Mouse (Mus musculus): Measurements from ENCODE around the gene Styx.
"Not testable (repeated sequence)": the region's sequence is repeated elsewhere in the genome, so short reads cannot be mapped to it uniquely, and the experiment has no call there.

The Styx gene

DNA sequence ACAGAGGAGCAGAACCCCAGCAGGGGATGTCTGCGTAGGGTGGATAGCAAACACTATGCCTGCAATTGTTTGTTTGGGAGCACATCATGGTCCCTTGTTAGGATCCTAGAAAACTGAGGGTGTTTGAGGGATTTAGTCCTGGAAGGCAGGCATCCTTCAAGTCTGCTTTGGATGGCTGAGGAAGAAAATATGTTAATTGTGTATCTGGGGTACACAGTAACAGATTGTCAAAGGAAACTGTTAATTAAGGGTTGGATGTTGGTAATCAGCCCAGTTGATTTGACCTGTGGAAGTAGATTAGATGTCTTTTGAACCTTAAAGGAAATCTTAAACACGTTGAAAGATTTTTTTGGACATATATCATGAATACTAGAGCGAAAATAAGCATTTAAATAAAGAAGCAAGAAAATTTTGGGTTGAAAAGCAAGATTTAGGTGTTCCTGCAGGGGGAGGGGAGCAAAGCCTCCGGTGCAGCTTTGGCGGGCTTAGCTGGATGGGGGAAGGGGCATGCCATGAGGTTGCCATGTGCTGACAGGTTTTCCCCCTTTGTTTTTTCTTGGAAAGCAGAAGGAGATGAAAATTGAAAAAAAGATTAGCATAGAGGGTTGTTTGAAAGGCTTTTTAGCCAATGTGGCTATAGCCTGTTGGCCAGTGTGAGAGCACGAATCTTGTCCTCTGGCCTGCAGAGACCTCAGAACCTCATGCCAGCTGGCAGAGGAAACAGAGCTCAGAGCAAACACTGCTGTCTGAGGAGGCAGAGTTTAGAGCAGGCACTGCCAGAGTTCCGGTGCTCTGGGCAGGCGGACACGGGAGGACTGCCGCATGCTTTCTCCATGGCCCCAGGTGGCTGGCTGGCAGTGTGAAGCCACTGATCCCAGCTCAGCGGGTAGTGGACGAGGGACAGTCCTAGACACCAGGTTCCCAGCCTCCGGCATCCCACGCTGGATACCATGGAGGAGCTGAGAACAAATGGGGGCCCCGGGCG lies 13.6 kb downstream of the Styx start:
- DNase-seq (ENCODE audit: low read depth, low spot score), result no peak

DNA sequence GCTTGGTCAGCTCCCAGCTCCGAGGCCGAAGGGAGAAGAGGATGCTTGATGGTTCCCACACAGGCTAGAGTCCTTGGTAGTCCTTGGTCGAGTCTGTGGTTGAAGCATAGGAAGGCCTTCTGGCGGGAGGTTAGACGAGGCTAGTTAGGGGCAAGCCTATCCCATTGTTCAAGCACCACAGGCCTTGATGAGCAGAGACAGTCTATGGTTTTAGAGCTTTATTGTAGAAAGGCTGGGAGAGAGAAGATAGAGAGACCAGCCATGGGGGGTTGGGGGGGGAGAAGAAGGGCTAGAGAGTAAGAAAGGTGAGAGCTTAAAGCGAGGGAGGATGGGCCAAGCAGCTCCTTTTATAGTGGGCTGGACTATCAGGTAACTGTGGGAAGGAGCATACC lies 14.3 kb downstream of the Styx start:
- no peak for DNase-seq (ENCODE audit: low read depth, low spot score)

DNA sequence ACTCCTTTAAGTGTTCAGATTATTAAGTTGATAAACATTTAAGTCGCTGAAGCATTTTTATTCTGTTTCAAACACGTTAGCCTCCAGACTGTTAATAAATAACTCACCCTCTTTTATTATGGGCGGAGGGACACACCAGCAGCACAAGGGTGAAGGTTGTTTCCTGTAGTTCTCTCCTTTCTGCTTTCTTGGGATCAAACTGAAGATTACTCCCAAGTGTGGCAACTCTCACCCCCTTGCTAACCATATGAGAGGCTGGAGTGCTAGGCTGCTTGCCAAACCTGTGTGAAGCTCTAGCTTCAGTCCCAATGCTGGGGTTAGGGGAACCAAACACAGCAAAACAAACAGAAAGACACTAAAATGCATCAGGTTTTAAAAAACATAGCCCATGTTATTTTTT lies 27.9 kb downstream of the Styx start:
- no peak for DNase-seq (ENCODE audit: low read depth, low spot score)

DNA sequence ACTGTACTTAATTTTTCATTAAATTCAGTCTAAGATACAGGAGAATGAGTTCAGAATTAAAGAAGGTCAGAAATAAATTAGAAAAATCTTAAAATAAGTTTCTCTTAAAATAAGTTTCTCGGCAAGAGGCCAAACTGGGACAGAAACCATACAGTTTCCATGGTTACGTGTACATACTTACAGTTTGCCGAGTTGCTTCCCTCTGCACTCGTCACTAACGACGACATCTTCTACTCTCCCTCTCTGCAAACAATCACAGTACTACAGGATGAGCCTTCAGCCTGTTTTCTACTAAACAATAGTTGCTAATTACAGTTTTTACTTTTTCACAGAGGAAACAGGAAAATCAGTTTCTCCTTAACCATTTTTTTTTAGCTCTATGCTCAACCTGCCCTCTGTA lies 29.9 kb downstream of the Styx start:
- DNase-seq (ENCODE audit: low read depth, low spot score), result no peak

DNA sequence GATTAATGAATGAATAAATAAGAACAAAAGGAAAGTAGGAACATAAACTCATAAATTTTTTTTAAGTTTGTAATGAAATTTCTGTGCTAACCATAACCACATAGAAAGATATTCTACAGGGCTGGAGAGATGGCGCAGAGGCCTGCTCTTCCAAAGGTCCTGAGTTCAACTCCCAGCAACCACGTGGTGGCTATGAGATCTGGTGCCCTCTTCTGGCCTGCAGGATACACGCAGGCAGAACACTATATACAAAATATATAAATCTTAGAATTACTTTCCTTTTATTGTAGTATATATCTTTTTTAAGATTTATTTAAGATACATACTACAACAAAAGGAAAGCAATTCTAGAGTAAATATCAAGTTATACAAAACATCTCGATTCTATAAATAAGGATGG lies 32.0 kb downstream of the Styx start:
- DNase-seq (ENCODE audit: low read depth, low spot score), result no peak

DNA sequence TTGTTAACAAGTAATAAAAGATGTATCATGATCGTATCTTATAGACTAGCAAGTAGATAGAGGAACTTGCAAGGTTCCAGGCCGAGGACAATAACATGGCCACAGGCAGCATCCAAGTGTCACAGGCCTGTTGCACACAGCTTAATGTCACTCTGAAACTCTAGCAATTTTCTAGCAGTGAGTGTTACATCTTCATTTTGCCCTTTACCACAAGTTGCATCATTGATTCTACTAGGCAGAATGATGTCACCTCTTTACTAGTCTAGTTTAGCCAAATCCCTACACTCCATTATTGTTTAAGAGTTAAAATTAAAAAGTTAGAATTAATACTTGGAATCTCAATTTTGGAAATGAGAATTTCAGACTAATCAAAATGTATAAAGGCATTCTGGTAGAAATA lies 34.7 kb downstream of the Styx start:
- DNase-seq (ENCODE audit: low read depth, low spot score), result no peak

DNA sequence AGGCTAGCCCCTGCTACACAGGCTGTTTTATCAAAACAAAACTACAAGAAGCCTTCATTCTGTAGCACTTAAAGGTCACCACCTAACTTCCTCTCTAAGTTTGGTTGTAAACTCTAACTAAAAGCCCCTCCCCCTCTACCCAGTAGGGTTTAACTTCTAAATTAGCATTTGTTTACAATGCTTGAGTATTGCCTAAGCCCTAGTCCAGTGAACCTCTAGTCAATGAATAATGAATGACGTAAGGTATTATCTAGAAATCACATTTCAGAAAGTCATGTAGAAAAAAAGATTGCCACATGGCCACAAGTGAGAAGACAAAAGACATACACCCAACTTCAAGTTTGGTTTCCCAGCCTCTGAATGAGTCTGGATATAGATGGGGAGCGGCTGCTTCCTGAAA lies 36.6 kb downstream of the Styx start:
- DNase-seq (ENCODE audit: low read depth, low spot score), result no peak

DNA sequence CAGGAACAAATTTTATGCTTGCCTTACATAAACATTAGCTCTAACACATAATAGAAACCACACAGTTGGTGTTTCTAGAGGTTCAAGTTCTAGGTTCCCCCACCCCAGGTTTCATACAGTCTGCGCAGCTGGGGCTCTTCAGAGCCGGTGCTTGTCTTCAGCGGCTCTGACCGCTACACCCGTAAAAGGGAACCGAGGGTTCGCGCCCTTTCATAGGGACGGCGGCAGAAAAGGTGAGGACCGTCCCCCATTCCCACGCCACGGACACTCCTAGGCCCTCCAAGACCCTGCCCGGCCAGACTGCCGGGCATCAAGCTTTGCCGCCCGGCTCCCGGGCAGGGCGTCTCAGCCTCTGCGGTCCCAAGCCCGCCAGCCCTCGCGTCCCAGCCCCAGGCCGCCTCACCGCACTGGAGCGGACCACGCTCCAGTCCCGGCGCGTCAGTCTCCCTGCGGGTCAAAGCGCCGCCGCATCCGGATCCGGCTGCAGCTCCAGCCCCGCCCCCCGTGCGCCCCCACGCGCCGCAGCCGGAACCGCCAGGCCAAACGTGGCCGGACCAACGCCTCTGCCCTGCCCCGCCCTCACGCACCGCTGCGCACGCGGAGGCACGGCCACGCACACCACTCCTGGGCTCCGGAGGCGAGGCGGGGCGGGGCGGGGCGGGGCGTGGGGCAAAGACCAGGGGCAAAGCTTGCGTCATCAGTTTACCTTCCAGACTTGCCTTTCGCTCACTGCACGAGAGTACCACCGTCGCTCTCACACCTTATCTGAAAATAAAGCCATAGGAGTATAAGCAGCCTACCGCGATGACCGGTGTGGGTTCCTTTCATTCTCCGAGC lies 37.7 kb downstream of the Styx start:
- peak; percentile 82 for DNase-seq (ENCODE audit: low read depth, low spot score)

DNA sequence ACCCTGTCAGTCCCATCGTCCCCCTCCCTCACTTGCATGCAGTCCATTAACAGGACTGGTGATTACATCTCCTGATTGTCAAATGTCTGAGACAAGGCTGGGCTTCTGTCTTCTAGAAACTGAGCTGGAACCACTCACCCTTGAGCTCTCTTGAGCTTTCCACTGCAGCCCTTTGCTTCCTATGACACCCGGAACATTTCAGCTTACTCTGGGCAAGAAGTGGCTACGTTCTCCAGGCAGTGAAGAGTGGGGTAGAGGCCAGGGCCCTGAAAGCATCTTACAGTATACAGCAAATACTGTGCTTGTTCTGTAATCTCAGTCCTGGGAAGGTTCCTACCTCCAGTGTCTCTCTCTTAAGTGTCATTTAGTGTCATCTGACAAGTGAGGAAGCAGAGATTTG lies 38.3 kb downstream of the Styx start:
- DNase-seq (ENCODE audit: low read depth, low spot score), result no peak

DNA sequence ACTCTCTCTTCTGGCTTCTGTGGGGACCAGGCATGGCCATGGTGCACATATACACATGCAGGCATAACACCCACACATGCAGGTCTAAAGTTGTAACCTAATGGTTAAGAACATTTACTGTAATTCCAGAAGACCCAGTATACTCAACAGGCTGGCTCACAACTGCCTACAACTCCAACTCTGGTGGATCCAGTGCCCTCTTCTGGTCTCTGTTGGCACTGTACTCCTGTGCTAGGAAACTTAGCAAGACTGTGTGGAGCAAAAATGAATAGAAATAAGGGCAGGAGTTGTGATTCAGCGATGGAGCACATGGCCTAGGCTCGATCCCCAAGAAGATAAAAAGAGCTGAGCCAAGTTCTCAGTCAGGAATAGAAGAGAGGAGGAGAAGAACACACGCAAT lies 48.9 kb downstream of the Styx start:
- no peak for DNase-seq (ENCODE audit: low read depth, low spot score)

DNA sequence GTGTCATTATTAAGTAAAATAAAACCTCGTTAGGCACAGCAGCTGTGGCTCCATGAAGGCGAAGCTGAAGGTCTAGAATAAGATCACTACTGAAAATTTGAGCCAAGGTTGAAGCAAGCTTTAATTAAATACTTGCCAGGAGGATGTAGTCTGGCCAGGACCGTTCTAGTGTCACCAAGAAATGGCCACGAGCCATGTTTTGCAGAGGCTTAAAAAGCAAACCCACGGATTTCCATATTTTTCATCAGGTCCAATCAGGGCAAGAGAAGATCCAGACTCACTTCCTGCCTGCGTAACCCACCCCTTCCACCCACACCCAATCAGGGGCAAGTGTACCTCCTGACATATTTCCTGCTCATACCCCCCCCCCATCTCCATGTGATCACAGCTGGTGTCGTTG lies 52.8 kb downstream of the Styx start:
- DNase-seq (ENCODE audit: low read depth, low spot score), result no peak

DNA sequence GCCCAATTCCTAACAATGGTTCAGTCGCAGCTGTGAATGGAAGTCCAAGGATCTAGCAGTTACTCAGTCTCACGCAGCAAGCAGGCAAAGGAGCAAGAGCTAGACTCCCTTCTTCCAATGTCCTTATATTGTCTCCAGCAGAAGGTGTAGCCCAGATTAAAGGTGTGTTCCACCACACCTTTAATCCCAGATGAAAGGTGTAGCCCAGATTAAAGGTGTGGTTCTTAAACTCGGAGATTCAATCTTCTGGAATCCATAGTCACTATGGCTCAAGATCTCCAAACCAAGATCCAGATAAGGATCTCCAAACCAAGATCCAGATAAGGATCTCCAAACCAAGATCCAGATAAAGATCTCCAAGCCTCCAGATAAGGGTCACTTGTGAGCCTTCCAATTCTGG lies 53.9 kb downstream of the Styx start, which contains the start of gene Gnpnat1:
Gnpnat1 (minus strand) TSS at position 101 of the 400 bp plus-strand sequence.
- not testable (repeated sequence) for DNase-seq (ENCODE audit: low read depth, low spot score)

DNA sequence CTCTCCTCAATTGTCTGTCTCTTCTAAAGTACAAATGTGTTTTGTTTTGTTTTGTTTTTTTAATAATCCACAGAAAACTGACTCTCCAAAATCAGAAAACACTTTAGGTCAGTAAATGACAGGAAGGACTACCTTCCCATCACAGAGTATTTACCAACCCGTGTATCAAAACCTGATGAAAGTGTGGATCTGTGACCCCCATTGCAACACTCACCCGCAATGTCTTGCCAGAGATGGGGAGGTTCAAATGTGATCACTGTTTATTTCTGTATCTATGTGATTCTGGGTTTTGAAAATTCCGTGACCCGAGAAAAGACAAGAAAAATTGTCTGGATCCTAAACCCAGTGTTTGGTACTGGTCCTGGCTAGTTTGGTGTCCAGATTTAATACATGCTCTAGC lies 65.4 kb downstream of the Styx start:
- no peak for DNase-seq (ENCODE audit: low read depth, low spot score)

DNA sequence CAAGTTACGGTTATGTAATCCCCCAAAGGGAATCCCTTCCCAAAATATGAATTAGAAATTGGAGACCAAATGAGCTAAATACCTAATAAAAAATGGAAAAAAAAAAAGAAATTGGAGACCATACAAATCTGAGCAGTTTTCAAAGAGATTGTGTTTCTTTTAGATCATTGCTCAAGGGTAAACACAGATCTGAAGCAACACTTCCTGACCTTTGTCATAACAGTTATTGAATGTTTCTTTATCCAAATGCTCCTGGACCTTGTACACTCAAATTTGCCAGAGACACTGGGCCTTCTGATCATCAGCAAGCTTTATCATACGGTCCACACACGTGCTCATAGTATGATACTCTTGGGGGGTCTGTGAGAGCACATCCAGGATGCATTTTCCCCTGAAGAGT lies 67.7 kb downstream of the Styx start:
- no peak for DNase-seq (ENCODE audit: low read depth, low spot score)

DNA sequence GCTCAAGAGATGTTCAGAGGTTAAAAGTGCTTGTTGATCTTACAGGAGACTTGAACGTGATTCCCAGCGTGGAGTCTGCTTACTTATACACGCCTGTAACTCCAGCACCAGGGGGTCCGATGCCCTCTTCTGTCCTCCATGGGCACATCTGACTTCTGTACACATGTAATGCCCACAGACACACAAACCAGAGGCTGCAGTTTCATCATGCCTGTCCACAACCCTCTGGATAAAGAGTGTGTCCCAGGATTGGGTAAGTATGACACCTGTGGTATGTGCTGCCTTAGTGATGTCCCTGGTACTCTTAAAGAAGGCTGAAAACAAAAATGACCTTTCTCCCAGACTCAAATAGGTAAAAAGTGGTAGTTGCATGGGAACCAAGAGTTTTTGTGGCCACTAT lies 68.4 kb downstream of the Styx start:
- no peak for DNase-seq (ENCODE audit: low read depth, low spot score)

DNA sequence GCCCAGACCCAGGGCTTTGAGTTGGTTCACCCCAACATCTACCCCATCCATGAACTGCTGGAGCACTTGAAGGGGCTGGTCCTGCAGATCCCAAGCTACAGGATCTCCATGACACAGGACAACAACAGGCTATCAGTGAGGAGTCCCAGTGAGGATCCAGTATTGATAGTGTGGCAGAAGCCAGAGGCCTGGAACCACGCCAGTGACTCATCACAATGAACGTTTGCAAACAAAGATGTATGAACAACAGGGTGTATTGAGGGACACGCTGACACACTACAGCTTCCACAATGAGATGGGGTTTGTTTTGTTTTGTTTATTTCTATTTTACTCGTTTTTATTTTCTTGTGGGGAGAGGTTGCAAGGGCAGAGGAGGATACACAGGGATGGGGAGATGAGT lies 71.5 kb downstream of the Styx start:
- no peak for DNase-seq (ENCODE audit: low read depth, low spot score)

DNA sequence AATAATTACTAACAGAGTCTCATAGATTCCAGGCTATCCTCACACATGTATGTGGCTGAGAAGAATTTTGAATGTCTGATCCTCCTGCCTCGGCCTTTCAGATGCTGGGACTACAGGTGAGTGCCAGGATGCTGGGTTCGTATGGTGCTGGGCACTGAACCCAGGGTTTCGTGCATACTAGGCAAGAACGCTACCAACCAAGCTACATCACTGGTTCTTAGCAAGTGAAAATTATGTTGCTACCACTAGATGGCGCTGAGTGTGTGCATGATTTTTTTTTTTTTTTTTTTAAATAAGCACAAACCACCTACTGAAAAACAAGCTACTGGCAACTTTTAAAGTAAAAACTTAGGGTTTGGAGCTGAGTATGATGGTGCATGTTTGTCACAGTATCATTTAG lies 72.3 kb downstream of the Styx start:
- DNase-seq (ENCODE audit: low read depth, low spot score), result no peak

DNA sequence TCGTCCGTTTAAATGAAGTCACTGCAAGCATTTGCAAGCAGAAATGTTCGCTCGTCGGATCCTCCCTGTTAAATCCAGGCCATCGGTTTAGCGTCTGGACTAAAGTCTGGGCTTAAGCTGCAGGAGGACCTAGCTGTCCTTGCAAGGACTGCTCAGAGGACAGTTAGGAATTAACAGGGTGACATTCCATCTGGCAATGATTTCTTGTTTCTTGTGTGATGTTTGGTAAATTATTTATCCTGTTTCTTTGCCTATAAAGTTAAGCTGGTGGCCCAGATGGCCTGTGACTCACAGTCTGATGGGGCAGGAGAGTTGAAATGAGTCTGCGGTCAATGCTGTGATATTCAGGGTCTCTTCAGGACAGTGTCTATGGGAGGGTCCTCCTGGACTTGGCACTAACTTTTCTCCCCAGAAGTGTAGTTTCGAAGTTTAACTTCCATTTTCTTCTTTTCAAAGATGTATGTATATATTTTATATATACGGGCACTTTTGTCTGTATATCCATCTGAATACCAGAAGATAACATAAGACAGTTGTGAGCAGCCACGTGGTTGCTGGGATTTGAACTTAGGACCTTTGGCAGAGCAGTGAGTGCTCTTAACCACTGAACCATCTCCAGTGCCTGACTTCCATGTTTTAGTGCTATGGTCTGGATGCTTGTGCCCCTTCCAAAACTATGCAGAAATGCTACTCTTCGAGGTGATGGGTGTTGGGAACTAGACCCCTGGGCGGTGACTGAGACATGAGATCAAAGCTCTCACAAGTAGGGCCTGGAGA lies 79.4 kb downstream of the Styx start:
- no peak for DNase-seq (ENCODE audit: low read depth, low spot score)

DNA sequence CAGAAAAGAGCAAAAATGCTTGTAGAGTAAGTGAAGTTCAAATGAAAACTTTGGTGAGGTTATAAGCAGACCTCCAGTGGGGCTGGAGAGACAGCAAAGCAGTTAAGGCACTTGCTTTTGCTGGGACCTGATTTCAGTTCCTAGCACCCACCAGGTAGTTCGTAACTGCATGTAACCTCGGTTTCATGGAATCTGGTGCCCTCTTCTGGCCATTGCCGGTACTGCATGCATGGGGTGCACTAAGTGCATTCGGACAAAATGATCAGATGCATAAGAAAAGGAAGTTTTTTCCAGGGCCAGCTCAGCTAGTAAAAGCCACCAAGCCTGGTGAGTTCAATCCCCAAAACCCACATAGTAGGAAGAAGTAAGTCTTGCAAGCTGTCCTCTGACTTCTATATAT lies 81.1 kb downstream of the Styx start:
- no peak for DNase-seq (ENCODE audit: low read depth, low spot score)

DNA sequence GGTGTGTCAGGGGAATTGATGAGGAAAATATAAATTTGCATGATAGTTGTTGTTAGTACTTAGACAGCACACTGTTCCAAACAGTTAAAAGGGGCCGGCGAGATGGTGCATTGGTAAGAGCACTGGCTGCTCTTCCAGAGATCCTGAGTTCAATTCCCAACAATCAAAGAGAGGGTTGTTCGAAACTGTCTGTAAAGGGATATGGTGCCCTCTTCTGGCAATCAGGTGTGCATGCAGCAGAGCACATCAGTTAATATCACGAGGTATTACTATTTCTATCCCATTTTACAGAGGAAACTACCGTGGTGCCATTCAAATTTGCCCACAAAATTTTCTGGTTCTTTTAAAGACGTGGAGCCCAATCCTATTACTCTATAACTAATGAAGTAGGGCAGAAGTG lies 83.3 kb downstream of the Styx start:
- no peak for DNase-seq (ENCODE audit: low read depth, low spot score)

DNA sequence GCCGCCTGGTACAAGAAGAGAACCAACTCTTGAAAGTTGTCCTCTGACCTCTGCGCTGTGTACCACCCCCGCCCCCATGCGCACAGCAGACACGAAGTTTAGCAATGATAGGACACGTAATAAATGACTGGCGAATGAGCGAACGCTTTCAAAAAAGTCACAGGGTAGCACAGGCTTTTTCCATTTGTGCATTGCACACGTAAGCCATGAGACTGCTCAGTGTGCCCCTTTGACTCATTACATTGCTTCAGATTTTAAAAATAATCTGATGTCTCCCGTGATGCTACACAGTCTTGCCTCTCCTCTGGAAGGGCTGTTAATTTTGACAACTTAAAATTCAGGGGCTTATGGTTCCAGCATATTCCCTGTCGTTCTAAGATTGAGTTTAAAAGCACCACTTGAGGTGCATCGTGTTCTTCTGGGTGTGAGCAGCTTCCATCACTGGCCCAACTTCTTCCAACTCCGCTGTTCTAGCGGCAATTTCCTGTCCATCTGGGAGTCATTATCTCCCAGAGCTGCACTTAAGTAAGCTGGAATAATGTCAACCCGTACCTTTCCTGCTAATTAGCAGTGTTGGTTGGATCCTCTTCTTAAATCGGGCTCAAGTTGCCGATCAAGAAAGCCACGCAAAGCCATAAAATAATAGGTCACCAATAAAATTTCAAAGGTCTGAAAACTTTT lies 87.5 kb downstream of the Styx start:
- DNase-seq (ENCODE audit: low read depth, low spot score), result no peak

All from WW6 (cell line).